Mouse (Mus musculus): Measurements from ENCODE around the gene Ptprn2. TPM values are rescaled to one million over a fixed set of nuclear protein-coding genes. Genes with fewer than 3 reads are reported as not detected.

Ptprn2 gene
- polyA plus RNA-seq, 1 experiment from 2014 or later = 0.07 TPM

GRCm38 (mm10) chr12:116919185-116919584 lies 433.7 kb downstream of the Ptprn2 start:
- no peak overlapping the region for H3K9ac ChIP-seq (ENCODE audit: low read length)
- no peaks in the 10 kb centered on the region for H3K27me3 ChIP-seq (ENCODE audit: control insufficient read depth, insufficient read depth, low read length)
- ATAC-seq (replicated peaks; ENCODE audit: extremely low read depth, insufficient read depth, low FRiP score) = no peak
- WGBS = 71% methylated on average over 6 of the region's 6 CpGs
- no peak overlapping the region for H3K4me2 ChIP-seq (ENCODE audit: low read depth, low read length)
- H3K36me3 ChIP-seq (ENCODE audit: control insufficient read depth, insufficient read depth) = no peaks in the 10 kb centered on the region
- no peaks in the 10 kb centered on the region for H3K4me1 ChIP-seq (ENCODE audit: control insufficient read depth, insufficient read depth, low read length)
- no peak overlapping the region for H3K27ac ChIP-seq (ENCODE audit: low read length)
- H3K4me3 ChIP-seq (ENCODE audit: low read length) = no peak overlapping the region
- no peaks in the 10 kb centered on the region for H3K9me3 ChIP-seq (replicated peaks; ENCODE audit: control insufficient read depth, low read length)

GRCm38 (mm10) chr12:116919691-116920526 lies 434.4 kb downstream of the Ptprn2 start:
- H3K27me3 ChIP-seq (ENCODE audit: control insufficient read depth, insufficient read depth, low read length) = no peaks in the 10 kb centered on the region
- H3K36me3 ChIP-seq (ENCODE audit: control insufficient read depth, insufficient read depth) = no peaks in the 10 kb centered on the region
- WGBS = 78% methylated on average over 22 of the region's 22 CpGs
- H3K4me3 ChIP-seq (ENCODE audit: low read length) = no peak overlapping the region
- H3K4me2 ChIP-seq (ENCODE audit: low read depth, low read length) = no peak overlapping the region
- no peak for ATAC-seq (replicated peaks; ENCODE audit: extremely low read depth, insufficient read depth, low FRiP score)
- no peaks in the 10 kb centered on the region for H3K4me1 ChIP-seq (ENCODE audit: control insufficient read depth, insufficient read depth, low read length)
- H3K27ac ChIP-seq (ENCODE audit: low read length) = no peak overlapping the region
- H3K9me3 ChIP-seq (replicated peaks; ENCODE audit: control insufficient read depth, low read length) = no peaks in the 10 kb centered on the region
- H3K9ac ChIP-seq (ENCODE audit: low read length) = no peak overlapping the region

GRCm38 (mm10) chr12:116927115-116927514 lies 441.6 kb downstream of the Ptprn2 start:
- no peak for ATAC-seq (replicated peaks; ENCODE audit: extremely low read depth, insufficient read depth, low FRiP score)
- no peak overlapping the region for H3K4me2 ChIP-seq (ENCODE audit: low read depth, low read length)
- H3K27ac ChIP-seq (ENCODE audit: low read length) = no peak overlapping the region
- H3K9me3 ChIP-seq (replicated peaks; ENCODE audit: control insufficient read depth, low read length) = no peaks in the 10 kb centered on the region
- no peak overlapping the region for H3K9ac ChIP-seq (ENCODE audit: low read length)
- WGBS = 63% methylated on average over 5 of the region's 5 CpGs
- no peak overlapping the region for H3K4me3 ChIP-seq (ENCODE audit: low read length)
- no peaks in the 10 kb centered on the region for H3K27me3 ChIP-seq (ENCODE audit: control insufficient read depth, insufficient read depth, low read length)
- H3K36me3 ChIP-seq (ENCODE audit: control insufficient read depth, insufficient read depth) = no peaks in the 10 kb centered on the region
- no peaks in the 10 kb centered on the region for H3K4me1 ChIP-seq (ENCODE audit: control insufficient read depth, insufficient read depth, low read length)

GRCm38 (mm10) chr12:116927516-116927915 lies 442.0 kb downstream of the Ptprn2 start:
- no peak overlapping the region for H3K9ac ChIP-seq (ENCODE audit: low read length)
- H3K4me2 ChIP-seq (ENCODE audit: low read depth, low read length) = no peak overlapping the region
- no peaks in the 10 kb centered on the region for H3K4me1 ChIP-seq (ENCODE audit: control insufficient read depth, insufficient read depth, low read length)
- WGBS = 83% methylated on average over 1 of the region's 1 CpGs
- no peak overlapping the region for H3K27ac ChIP-seq (ENCODE audit: low read length)
- no peak for ATAC-seq (replicated peaks; ENCODE audit: extremely low read depth, insufficient read depth, low FRiP score)
- H3K36me3 ChIP-seq (ENCODE audit: control insufficient read depth, insufficient read depth) = no peaks in the 10 kb centered on the region
- H3K4me3 ChIP-seq (ENCODE audit: low read length) = no peak overlapping the region
- H3K9me3 ChIP-seq (replicated peaks; ENCODE audit: control insufficient read depth, low read length) = no peaks in the 10 kb centered on the region
- H3K27me3 ChIP-seq (ENCODE audit: control insufficient read depth, insufficient read depth, low read length) = no peaks in the 10 kb centered on the region

GRCm38 (mm10) chr12:116938158-116938854 lies 452.8 kb downstream of the Ptprn2 start:
- H3K4me2 ChIP-seq (ENCODE audit: low read depth, low read length) = no peak overlapping the region
- H3K4me1 ChIP-seq (ENCODE audit: control insufficient read depth, insufficient read depth, low read length) = no peaks in the 10 kb centered on the region
- no peaks in the 10 kb centered on the region for H3K27me3 ChIP-seq (ENCODE audit: control insufficient read depth, insufficient read depth, low read length)
- WGBS = 54% methylated on average over 3 of the region's 3 CpGs
- no peaks in the 10 kb centered on the region for H3K9me3 ChIP-seq (replicated peaks; ENCODE audit: control insufficient read depth, low read length)
- no peak overlapping the region for H3K4me3 ChIP-seq (ENCODE audit: low read length)
- ATAC-seq (replicated peaks; ENCODE audit: extremely low read depth, insufficient read depth, low FRiP score) = no peak
- no peaks in the 10 kb centered on the region for H3K36me3 ChIP-seq (ENCODE audit: control insufficient read depth, insufficient read depth)
- no peak overlapping the region for H3K27ac ChIP-seq (ENCODE audit: low read length)
- H3K9ac ChIP-seq (ENCODE audit: low read length) = no peak overlapping the region

- ATAC-seq (replicated peaks; ENCODE audit: extremely low read depth, insufficient read depth, low FRiP score) = no peak
- Histone ChIP-seq H3K27me3 (ENCODE audit: control insufficient read depth, insufficient read depth, low read length) (no peaks in the 10 kb centered on the region), H3K4me1 (ENCODE audit: control insufficient read depth, insufficient read depth, low read length) (no peaks in the 10 kb centered on the region), H3K9me3 (replicated peaks; ENCODE audit: control insufficient read depth, low read length) (no peaks in the 10 kb centered on the region), H3K9ac (ENCODE audit: low read length) (no peak overlapping the region), H3K4me3 (ENCODE audit: low read length) (no peak overlapping the region), H3K4me2 (ENCODE audit: low read depth, low read length) (no peak overlapping the region), H3K27ac (ENCODE audit: low read length) (no peak overlapping the region), H3K36me3 (ENCODE audit: control insufficient read depth, insufficient read depth) (no peaks in the 10 kb centered on the region)
- 85% methylated on average over 5 of the region's 5 CpGs for WGBS
Observed at GRCm38 (mm10) chr12:116943883-116944282, 458.4 kb downstream of the Ptprn2 start.

- Histone ChIP-seq H3K4me3 (ENCODE audit: low read length) (no peak overlapping the region), H3K9me3 (replicated peaks; ENCODE audit: control insufficient read depth, low read length) (no peaks in the 10 kb centered on the region), H3K27ac (ENCODE audit: low read length) (no peak overlapping the region), H3K36me3 (ENCODE audit: control insufficient read depth, insufficient read depth) (no peaks in the 10 kb centered on the region), H3K4me2 (ENCODE audit: low read depth, low read length) (no peak overlapping the region), H3K9ac (ENCODE audit: low read length) (no peak overlapping the region), H3K27me3 (ENCODE audit: control insufficient read depth, insufficient read depth, low read length) (no peaks in the 10 kb centered on the region), H3K4me1 (ENCODE audit: control insufficient read depth, insufficient read depth, low read length) (no peaks in the 10 kb centered on the region)
- WGBS = 72% methylated on average over 4 of the region's 4 CpGs
- no peak for ATAC-seq (replicated peaks; ENCODE audit: extremely low read depth, insufficient read depth, low FRiP score)
Observed at GRCm38 (mm10) chr12:116948151-116948928, 462.8 kb downstream of the Ptprn2 start.

GRCm38 (mm10) chr12:116949726-116950125 lies 464.2 kb downstream of the Ptprn2 start:
- H3K4me2 ChIP-seq (ENCODE audit: low read depth, low read length) = no peak overlapping the region
- H3K27me3 ChIP-seq (ENCODE audit: control insufficient read depth, insufficient read depth, low read length) = no peaks in the 10 kb centered on the region
- no peak for ATAC-seq (replicated peaks; ENCODE audit: extremely low read depth, insufficient read depth, low FRiP score)
- no peaks in the 10 kb centered on the region for H3K4me1 ChIP-seq (ENCODE audit: control insufficient read depth, insufficient read depth, low read length)
- H3K4me3 ChIP-seq (ENCODE audit: low read length) = no peak overlapping the region
- no peak overlapping the region for H3K9ac ChIP-seq (ENCODE audit: low read length)
- H3K36me3 ChIP-seq (ENCODE audit: control insufficient read depth, insufficient read depth) = no peaks in the 10 kb centered on the region
- WGBS = 64% methylated on average over 3 of the region's 3 CpGs
- H3K9me3 ChIP-seq (replicated peaks; ENCODE audit: control insufficient read depth, low read length) = no peaks in the 10 kb centered on the region
- H3K27ac ChIP-seq (ENCODE audit: low read length) = no peak overlapping the region

All from heart, embryonic 16.5 days (tissue).